ENCODE assay signal across 38 mouse cellular contexts in genomic region chr12:8618271-8618670, GRCm38 (mm10). TPM values are rescaled to one million over a fixed set of nuclear protein-coding genes. Genes with fewer than 3 reads are reported as not detected.
"Had no signal": no experiment of that assay in that cellular context is flagged by ENCODE, and none has a peak within 500 bp of the region (broad histone marks: within the 10 kb centered on the region; RNA-seq: fewer than 3 reads in every experiment).

No protein-coding gene starts in this region.

- H3K4me1 ChIP-seq: heart, embryonic 13.5 days; heart, embryonic 15.5 days; hindbrain, embryonic 10.5 days; hindbrain, embryonic 12.5 days; intestine, embryonic 15.5 days; kidney, embryonic 15.5 days; limb, embryonic 10.5 days; limb, embryonic 12.5 days; liver, embryonic 13.5 days; liver, embryonic 15.5 days had no signal

- H3K9me3 ChIP-seq: heart, embryonic 13.5 days; heart, embryonic 15.5 days; hindbrain, embryonic 12.5 days; intestine, embryonic 15.5 days; kidney, embryonic 15.5 days; limb, embryonic 10.5 days; liver, embryonic 13.5 days; liver, embryonic 15.5 days had no signal

- H3K9ac ChIP-seq: heart, embryonic 13.5 days; heart, embryonic 15.5 days; hindbrain, embryonic 12.5 days; hindbrain, embryonic 14.5 days; intestine, embryonic 15.5 days; kidney, embryonic 15.5 days; limb, embryonic 12.5 days; liver, embryonic 13.5 days; liver, embryonic 15.5 days had no signal

- H3K36me3 ChIP-seq: heart, embryonic 15.5 days; hindbrain, embryonic 12.5 days; intestine, embryonic 15.5 days had no signal

- H3K27me3 ChIP-seq: heart, embryonic 13.5 days; heart, embryonic 15.5 days; hindbrain, embryonic 12.5 days; intestine, embryonic 15.5 days; kidney, embryonic 15.5 days; limb, embryonic 12.5 days; liver, embryonic 13.5 days; liver, embryonic 15.5 days had no signal

- H3K27ac ChIP-seq: heart, adult 2 months; heart, embryonic 13.5 days; heart, embryonic 15.5 days; hindbrain, embryonic 10.5 days; hindbrain, embryonic 12.5 days; hindbrain, embryonic 14.5 days; intestine, embryonic 15.5 days; kidney, embryonic 15.5 days; layer of hippocampus, adult 2 months; limb, embryonic 10.5 days; limb, embryonic 12.5 days; liver, embryonic 13.5 days; liver, embryonic 15.5 days had no signal

- ATAC-seq: hindbrain, embryonic 16.5 days; inflammation-experienced regulatory T-cells, adult 6 months; intestine, embryonic 15.5 days; intestine, postnatal 0 days had no signal

- H3K4me3 ChIP-seq: heart, adult 2 months; heart, embryonic 13.5 days; heart, embryonic 15.5 days; hindbrain, embryonic 10.5 days; hindbrain, embryonic 12.5 days; intestine, embryonic 15.5 days; kidney, embryonic 15.5 days; layer of hippocampus, adult 2 months; limb, embryonic 10.5 days; limb, embryonic 12.5 days; liver, embryonic 13.5 days; liver, embryonic 15.5 days had no signal

- H3K4me2 ChIP-seq: heart, embryonic 11.5 days; heart, embryonic 13.5 days; heart, embryonic 15.5 days; hindbrain, embryonic 12.5 days; hindbrain, embryonic 14.5 days; intestine, embryonic 15.5 days; kidney, embryonic 15.5 days; limb, embryonic 12.5 days; liver, embryonic 11.5 days; liver, embryonic 13.5 days; liver, embryonic 15.5 days had no signal

- DNase-seq: gastrocnemius, postnatal 14 days; gastrocnemius, postnatal 36 days; heart, adult 11 months; heart, adult 2 months; heart, postnatal 4 days; kidney, adult 2 months; kidney, adult 9 months; kidney, postnatal 10 days; kidney, postnatal 25 days; kidney, postnatal 4 days; liver; liver, embryonic 13.5 days had no signal

RNA-seq across cellular contexts. Expression of gene Slc7a15, which starts 19.4 kb away (rescaled TPM):
- total RNA-seq: gastrocnemius, adult 18-20 months; gastrocnemius, adult 8-10 months; gastrocnemius, postnatal 14 days; gastrocnemius, postnatal 36 days; heart, adult 2 months; heart, postnatal 25 days; heart, postnatal 4 days; layer of hippocampus, adult 2 months; layer of hippocampus, postnatal 10 days; layer of hippocampus, postnatal 25 days; left cerebral cortex, adult 18-20 months; left cerebral cortex, adult 8-10 months; left cerebral cortex, postnatal 10 days; left cerebral cortex, postnatal 25 days had no signal
- polyA plus RNA-seq: heart, adult 2 months; heart, embryonic 11.5 days; heart, embryonic 13.5 days; heart, embryonic 15.5 days; hindbrain, embryonic 10.5 days; hindbrain, embryonic 12.5 days; hindbrain, embryonic 14.5 days; hindbrain, embryonic 16.5 days; inflammation-experienced regulatory T-cells, adult 6 months; kidney, embryonic 15.5 days; limb, embryonic 10.5 days; limb, embryonic 12.5 days; limb, embryonic 14.5 days; liver, embryonic 11.5 days; liver, embryonic 13.5 days had no signal
